Mouse (Mus musculus): Measurements from ENCODE around the gene Wipf3. TPM values are rescaled to one million over a fixed set of nuclear protein-coding genes. Genes with fewer than 3 reads are reported as not detected.

Wipf3 gene
- polyA plus RNA-seq, 1 experiment, result 0.29 TPM

DNA sequence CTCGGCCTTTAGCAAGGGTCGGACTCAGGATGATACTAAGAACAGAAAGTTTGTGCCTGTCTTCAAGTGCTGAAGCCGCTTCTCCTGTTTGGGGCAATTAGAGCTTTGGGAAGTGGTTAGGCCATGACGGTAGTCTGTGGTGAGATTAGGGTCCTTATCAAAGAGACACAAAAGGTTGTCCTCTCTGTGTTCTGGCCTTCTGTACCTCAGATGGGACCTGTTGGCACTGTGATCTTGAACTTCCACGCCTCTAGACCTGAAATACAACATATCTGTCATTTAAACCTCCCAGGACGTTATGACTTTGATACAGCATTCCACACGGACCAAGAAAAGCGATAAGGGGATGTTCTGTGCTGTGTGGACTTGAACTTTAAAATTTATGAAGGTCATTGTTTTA lies 99.3 kb downstream of the Wipf3 start:
- Histone ChIP-seq H3K79me2 (ENCODE audit: control insufficient read depth, insufficient read depth) (no peaks in the 10 kb centered on the region), H3ac (ENCODE audit: control insufficient read depth, insufficient read length) (no peak overlapping the region), H3K4me2 (ENCODE audit: low read depth) (no peak overlapping the region), H3K4me3 (no peak overlapping the region), H3K36me3 (ENCODE audit: control insufficient read depth, insufficient read depth) (no peaks in the 10 kb centered on the region), H3K27me3 (ENCODE audit: control insufficient read depth, insufficient read depth, insufficient read length) (no peaks in the 10 kb centered on the region)
- no peak for TF ChIP-seq USF1 (IDR thresholded peaks at IDR 0.05; ENCODE audit: low read depth)
- no peak for TF ChIP-seq SRF (IDR thresholded peaks at IDR 0.05; ENCODE audit: control insufficient read depth, insufficient read length, low read depth)

GRCm38 (mm10) chr6:54530182-54530581 lies 100.8 kb downstream of the Wipf3 start:
- H3K27me3 ChIP-seq (ENCODE audit: control insufficient read depth, insufficient read depth, insufficient read length), result no peaks in the 10 kb centered on the region

GRCm38 (mm10) chr6:54531048-54531481 lies 101.7 kb downstream of the Wipf3 start:
- Histone ChIP-seq H3ac (ENCODE audit: control insufficient read depth, insufficient read length) (no peak overlapping the region), H3K4me3 (no peak overlapping the region), H3K4me2 (ENCODE audit: low read depth) (no peak overlapping the region), H3K27me3 (ENCODE audit: control insufficient read depth, insufficient read depth, insufficient read length) (no peaks in the 10 kb centered on the region), H3K79me2 (ENCODE audit: control insufficient read depth, insufficient read depth) (no peaks in the 10 kb centered on the region), H3K36me3 (ENCODE audit: control insufficient read depth, insufficient read depth) (no peaks in the 10 kb centered on the region)
- TF ChIP-seq USF1 (IDR thresholded peaks at IDR 0.05; ENCODE audit: low read depth) (no peak), REST (IDR thresholded peaks at IDR 0.05; ENCODE audit: insufficient read depth, insufficient read length) (no peak), POLR2AphosphoS2 (IDR thresholded peaks at IDR 0.05; ENCODE audit: insufficient read length, low read depth) (no peak), POLR2A (IDR thresholded peaks at IDR 0.05; ENCODE audit: insufficient read length, low read depth) (no peak), TCF12 (IDR thresholded peaks at IDR 0.05; ENCODE audit: insufficient read depth, poor library complexity, severe bottlenecking) (no peak), CEBPB (IDR thresholded peaks at IDR 0.05; ENCODE audit: insufficient read depth, poor library complexity, severe bottlenecking) (no peak), TCF3 (IDR thresholded peaks at IDR 0.05; ENCODE audit: insufficient read length, low read depth) (no peak), MYOD1 (IDR thresholded peaks at IDR 0.05; ENCODE audit: control insufficient read depth in 1 of 3, insufficient read length in 2 of 3, low read depth in 2 of 3) (no peak), SRF (IDR thresholded peaks at IDR 0.05; ENCODE audit: control insufficient read depth, insufficient read length, low read depth) (no peak), MAX (IDR thresholded peaks at IDR 0.05; ENCODE audit: low read depth) (no peak), MYOG (IDR thresholded peaks at IDR 0.05; ENCODE audit: control insufficient read depth in 1 of 3, insufficient read depth in 1 of 3, insufficient read length in 2 of 3, low read depth in 2 of 3) (no peak), E2F4 (IDR thresholded peaks at IDR 0.05; ENCODE audit: insufficient read depth) (no peak)

More at GRCm38 (mm10) chr6:54530182-54530581, 100.8 kb downstream of the Wipf3 start:
- Histone ChIP-seq H3K79me2 (ENCODE audit: control insufficient read depth, insufficient read depth) (no peaks in the 10 kb centered on the region), H3K4me3 (no peak overlapping the region), H3K36me3 (ENCODE audit: control insufficient read depth, insufficient read depth) (no peaks in the 10 kb centered on the region), H3K4me2 (ENCODE audit: low read depth) (no peak overlapping the region), H3ac (ENCODE audit: control insufficient read depth, insufficient read length) (no peak overlapping the region)
- TF ChIP-seq SRF (IDR thresholded peaks at IDR 0.05; ENCODE audit: control insufficient read depth, insufficient read length, low read depth), result no peak
- no peak for TF ChIP-seq USF1 (IDR thresholded peaks at IDR 0.05; ENCODE audit: low read depth)
- no peak for TF ChIP-seq CEBPB (IDR thresholded peaks at IDR 0.05; ENCODE audit: insufficient read depth, poor library complexity, severe bottlenecking)
- no peak for TF ChIP-seq TCF12 (IDR thresholded peaks at IDR 0.05; ENCODE audit: insufficient read depth, poor library complexity, severe bottlenecking)
- TF ChIP-seq POLR2A (IDR thresholded peaks at IDR 0.05; ENCODE audit: insufficient read length, low read depth), result no peak
- no peak for TF ChIP-seq MYOG (IDR thresholded peaks at IDR 0.05; ENCODE audit: control insufficient read depth in 1 of 3, insufficient read depth in 1 of 3, insufficient read length in 2 of 3, low read depth in 2 of 3)
- no peak for TF ChIP-seq TCF3 (IDR thresholded peaks at IDR 0.05; ENCODE audit: insufficient read length, low read depth)
- no peak for TF ChIP-seq MYOD1 (IDR thresholded peaks at IDR 0.05; ENCODE audit: control insufficient read depth in 1 of 3, insufficient read length in 2 of 3, low read depth in 2 of 3)
- TF ChIP-seq REST (IDR thresholded peaks at IDR 0.05; ENCODE audit: insufficient read depth, insufficient read length), result no peak
- TF ChIP-seq POLR2AphosphoS2 (IDR thresholded peaks at IDR 0.05; ENCODE audit: insufficient read length, low read depth), result no peak
- TF ChIP-seq MAX (IDR thresholded peaks at IDR 0.05; ENCODE audit: low read depth), result no peak
- TF ChIP-seq E2F4 (IDR thresholded peaks at IDR 0.05; ENCODE audit: insufficient read depth), result no peak

- Histone ChIP-seq H3K27me3 (ENCODE audit: control insufficient read depth, insufficient read depth, insufficient read length) (no peaks in the 10 kb centered on the region), H3K4me3 (no peak overlapping the region), H3ac (ENCODE audit: control insufficient read depth, insufficient read length) (no peak overlapping the region), H3K4me2 (ENCODE audit: low read depth) (no peak overlapping the region), H3K36me3 (ENCODE audit: control insufficient read depth, insufficient read depth) (no peaks in the 10 kb centered on the region), H3K79me2 (ENCODE audit: control insufficient read depth, insufficient read depth) (no peaks in the 10 kb centered on the region)
- TF ChIP-seq E2F4 (IDR thresholded peaks at IDR 0.05; ENCODE audit: insufficient read depth) (no peak), MAX (IDR thresholded peaks at IDR 0.05; ENCODE audit: low read depth) (no peak), CEBPB (IDR thresholded peaks at IDR 0.05; ENCODE audit: insufficient read depth, poor library complexity, severe bottlenecking) (no peak), TCF12 (IDR thresholded peaks at IDR 0.05; ENCODE audit: insufficient read depth, poor library complexity, severe bottlenecking) (no peak)
These were observed 106.1 kb downstream of the Wipf3 start for GRCm38 (mm10) chr6:54535485-54535884.

- no peaks in the 10 kb centered on the region for H3K79me2 ChIP-seq (ENCODE audit: control insufficient read depth, insufficient read depth)
- no peak overlapping the region for H3ac ChIP-seq (ENCODE audit: control insufficient read depth, insufficient read length)
- H3K4me2 ChIP-seq (ENCODE audit: low read depth), result no peak overlapping the region
- H3K27me3 ChIP-seq (ENCODE audit: control insufficient read depth, insufficient read depth, insufficient read length), result no peaks in the 10 kb centered on the region
- no peaks in the 10 kb centered on the region for H3K36me3 ChIP-seq (ENCODE audit: control insufficient read depth, insufficient read depth)
- TF ChIP-seq MYOG (IDR thresholded peaks at IDR 0.05; ENCODE audit: control insufficient read depth in 1 of 3, insufficient read depth in 1 of 3, insufficient read length in 2 of 3, low read depth in 2 of 3) (no peak), MYOD1 (IDR thresholded peaks at IDR 0.05; ENCODE audit: control insufficient read depth in 1 of 3, insufficient read length in 2 of 3, low read depth in 2 of 3) (no peak), CEBPB (IDR thresholded peaks at IDR 0.05; ENCODE audit: insufficient read depth, poor library complexity, severe bottlenecking) (no peak), POLR2AphosphoS2 (IDR thresholded peaks at IDR 0.05; ENCODE audit: insufficient read length, low read depth) (no peak), TCF12 (IDR thresholded peaks at IDR 0.05; ENCODE audit: insufficient read depth, poor library complexity, severe bottlenecking) (no peak), USF1 (IDR thresholded peaks at IDR 0.05; ENCODE audit: low read depth) (no peak), SRF (IDR thresholded peaks at IDR 0.05; ENCODE audit: control insufficient read depth, insufficient read length, low read depth) (no peak), REST (IDR thresholded peaks at IDR 0.05; ENCODE audit: insufficient read depth, insufficient read length) (no peak), MAX (IDR thresholded peaks at IDR 0.05; ENCODE audit: low read depth) (no peak), POLR2A (IDR thresholded peaks at IDR 0.05; ENCODE audit: insufficient read length, low read depth) (no peak), TCF3 (IDR thresholded peaks at IDR 0.05; ENCODE audit: insufficient read length, low read depth) (no peak), E2F4 (IDR thresholded peaks at IDR 0.05; ENCODE audit: insufficient read depth) (no peak)
- no peak overlapping the region for H3K4me3 ChIP-seq
These were observed 107.7 kb downstream of the Wipf3 start for GRCm38 (mm10) chr6:54537053-54537452.
